Mouse (Mus musculus) 3T3-L1 (cell line): ENCODE results near the gene Rpp38.

Experiments
- DNase-seq: peaks from one replicate; pipeline ENCODE4 v3.0.0-alpha.2; 2015; ENCODE audit warnings: low read depth, low spot score

The Rpp38 gene

DNA sequence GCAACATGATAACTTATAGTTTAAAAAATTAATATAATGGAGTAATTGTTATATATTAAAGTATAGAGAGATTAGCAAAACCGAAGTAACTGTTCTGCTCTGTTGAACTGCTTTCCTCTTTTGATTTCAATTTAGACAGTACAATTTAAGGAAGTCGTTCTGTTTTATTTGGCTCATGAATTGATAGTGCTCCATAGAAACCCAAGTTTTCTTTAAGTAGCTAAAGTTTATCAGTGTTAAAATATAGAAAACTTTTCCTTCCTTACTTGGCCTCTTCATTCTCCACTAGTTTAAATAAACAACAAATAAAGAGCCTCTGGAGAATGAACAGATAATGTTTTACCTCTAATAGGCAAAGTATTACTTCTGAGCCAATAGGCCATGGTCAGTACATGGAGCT, 46.2 kb downstream of the Rpp38 start:
- no peak for DNase-seq

DNA sequence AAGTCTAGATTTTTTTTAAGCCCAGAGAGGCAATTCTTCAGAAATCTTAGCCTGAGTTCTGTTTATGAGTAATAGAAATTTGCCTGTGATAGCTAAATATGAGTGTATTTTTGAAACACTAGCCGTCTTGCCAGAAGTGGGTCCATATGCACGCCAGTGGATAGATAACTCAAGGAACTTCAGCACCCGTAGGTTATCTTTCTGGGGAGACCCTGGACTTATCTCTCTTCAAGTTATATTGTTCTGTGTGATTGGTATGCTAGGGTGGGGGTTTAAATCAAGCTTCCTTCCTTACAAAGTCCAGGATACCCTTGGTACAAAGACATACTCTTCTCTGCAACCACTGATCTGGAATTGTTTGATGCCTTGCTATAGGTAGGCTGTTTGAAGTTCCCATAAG, 46.7 kb downstream of the Rpp38 start:
- DNase-seq = no peak

DNA sequence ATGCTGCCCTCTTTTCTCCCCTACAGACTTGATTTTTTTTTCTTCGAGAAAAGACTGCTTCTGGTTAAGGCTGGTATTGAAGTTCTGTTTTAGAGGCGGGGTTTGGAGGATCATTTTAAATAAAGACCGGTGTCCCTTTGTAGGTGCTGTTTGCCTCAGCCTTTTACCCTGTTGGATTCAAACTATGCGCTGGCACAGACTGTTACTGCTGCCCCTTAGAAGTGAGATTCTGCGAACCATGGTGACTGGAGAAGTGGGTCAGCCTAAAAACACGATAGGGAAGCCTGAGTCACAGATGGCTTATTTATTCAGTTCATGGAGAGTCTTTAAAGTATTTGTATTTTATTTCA, 47.3 kb downstream of the Rpp38 start:
- no peak for DNase-seq

DNA sequence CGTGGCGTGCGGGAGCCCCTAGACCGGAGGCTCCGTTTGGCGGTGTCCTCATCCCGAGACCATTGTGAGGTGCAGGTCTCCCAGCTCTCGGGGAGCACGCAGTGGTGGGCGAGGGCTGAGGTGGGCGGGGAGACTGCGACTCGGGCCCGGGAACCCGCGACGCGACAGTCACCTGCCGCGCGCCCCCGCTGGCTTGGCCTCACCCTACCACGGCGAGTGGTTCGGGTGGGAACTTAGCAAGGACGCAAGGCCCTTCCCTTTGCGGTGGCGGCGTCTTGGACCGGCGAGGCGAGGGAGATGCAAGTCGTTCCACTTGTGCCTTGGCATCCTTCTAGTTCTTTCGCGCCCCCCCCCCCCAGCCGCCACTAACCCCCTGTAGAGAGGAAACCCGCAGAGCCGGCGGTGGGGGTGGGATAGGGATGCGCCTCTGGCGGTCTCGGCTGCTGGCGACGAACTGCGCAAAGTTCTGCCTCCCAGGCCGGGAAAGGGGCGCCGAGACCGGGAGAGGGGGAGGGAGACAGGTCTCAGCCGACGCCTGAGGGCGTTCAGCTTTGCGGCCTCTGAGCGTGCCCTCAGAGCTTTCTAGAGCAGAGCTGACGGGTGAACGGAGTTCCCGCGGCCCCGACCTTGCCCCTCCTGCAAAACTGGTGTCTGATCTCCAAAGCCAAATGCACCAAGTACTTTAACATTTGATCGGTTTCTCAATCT, 47.8 kb downstream of the Rpp38 start:
- DNase-seq = peak; percentile 63

DNA sequence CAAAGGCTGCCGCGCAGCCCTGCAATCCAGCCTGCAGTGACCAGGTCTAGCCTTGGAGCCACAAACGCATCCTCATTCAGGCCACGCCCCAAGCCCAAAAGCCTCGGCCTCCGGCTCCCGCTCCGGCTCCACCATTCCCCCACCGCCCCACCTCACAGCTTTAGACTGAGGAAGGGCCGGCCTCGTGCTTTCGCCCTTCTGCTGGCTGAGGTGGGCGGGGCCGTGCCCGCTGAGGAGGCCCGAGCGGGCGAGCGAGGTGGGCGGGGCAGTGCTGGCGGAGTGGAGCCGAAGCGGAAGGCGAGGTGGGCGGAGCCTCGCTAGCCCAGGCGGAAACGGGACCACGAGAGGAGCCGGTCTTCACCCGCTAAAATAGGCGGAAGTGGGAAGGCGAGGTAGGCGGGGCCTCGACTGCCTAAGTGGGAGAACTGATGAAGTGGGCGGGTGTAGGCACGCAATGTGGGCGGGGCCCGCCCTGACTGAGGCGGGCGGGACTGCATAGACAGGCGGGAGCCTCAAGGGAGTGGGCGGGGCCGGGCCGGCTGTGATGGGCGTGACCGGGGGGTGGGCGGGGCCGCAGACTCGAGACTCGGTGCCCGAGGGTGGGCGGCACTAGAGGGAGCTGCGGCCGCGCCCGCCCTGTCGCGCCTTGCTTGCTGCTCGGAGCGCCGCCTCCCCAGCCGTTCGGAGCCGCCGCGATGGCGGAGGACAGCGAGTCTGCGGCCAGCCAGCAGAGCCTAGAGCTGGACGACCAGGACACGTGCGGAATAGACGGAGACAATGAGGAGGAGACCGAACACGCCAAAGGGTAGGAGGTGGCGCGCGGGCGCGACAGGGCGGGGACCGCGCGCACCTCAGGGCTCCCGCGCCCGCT, 48.6 kb downstream of the Rpp38 start, which contains the start of gene Nmt2:
Gene Nmt2, plus strand, starts transcription at position 611 of the 871 bp plus-strand sequence.
- peak; percentile 100 for DNase-seq

DNA sequence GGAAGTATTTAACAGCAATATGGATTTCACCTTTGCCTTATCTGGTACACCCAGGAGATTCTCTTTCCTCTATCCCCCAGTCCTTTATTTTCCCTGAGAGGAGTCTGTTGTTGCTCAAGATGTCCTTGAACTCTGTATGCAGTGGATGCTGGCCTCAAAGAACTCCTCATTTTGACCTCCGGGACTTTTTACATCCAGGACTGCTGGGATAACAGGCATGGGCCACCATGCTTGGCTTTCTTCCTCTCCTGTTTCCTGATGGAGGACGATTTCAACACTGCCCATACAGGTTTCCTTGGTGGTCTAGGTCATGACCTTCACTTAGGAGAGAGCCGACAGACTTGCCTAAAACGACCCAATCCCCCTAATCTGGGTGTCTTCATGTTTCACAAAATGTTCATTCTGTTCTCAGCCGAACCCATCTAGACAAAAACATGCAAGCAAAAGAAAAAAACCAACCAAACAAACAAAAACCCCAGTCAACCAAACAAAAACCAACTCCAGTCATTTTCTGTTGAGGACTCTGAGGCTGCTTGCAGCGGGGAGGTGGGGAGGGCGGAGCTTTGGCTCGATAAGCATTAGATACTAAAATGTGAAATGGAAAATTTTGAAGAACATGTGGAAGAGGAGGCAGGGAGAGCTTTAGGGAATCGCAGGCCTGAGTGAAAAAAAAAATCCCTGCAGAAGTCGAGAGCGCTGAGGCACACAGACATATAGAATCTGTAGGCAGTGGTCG, 49.4 kb downstream of the Rpp38 start:
- DNase-seq = peak; percentile 32

DNA sequence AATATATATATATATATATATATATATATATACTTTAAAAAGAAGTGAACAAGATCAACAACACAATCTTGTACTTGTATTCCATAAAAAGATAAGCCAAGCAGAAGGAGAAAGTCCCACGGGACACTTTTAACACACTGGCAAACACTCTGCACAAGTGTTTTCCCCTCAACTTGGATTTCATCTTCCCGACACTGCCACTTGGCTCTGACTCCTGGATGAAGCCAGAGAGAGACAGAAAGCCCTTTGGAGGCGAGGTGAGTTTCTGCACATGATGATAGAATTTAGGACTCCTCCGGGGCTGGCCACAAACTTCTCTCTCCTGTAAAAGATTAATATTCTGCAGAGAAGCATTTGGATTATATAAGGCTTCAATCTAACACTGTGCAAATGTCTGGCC, 51.1 kb downstream of the Rpp38 start:
- DNase-seq = no peak
